19 mouse cellular contexts compared by ENCODE assay signal in the genomic region with DNA sequence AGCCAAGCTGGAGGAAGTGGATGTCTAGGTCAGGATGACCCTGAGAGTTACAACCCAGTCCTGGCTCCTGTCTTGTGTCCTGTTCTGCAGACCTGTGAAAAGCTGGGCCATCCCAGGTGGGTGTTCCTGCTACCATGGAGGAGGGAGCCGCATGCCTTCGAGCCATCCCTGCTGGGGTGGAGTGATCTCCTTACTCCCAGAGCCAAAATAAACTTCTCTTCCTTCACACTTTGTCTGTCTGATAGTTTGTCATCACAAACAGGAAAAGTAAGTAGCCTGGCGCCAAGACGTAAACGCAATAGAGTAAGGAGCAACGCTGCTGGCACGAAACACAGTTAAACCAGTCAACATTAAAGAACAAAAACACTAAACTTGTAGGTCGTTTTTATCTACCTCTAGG.
"Had no signal": no experiment of that assay in that cellular context is flagged by ENCODE, and none has a peak within 500 bp of the region (broad histone marks: within the 10 kb centered on the region; RNA-seq: fewer than 3 reads in every experiment).

No protein-coding gene starts in this region.

- DNase-seq: lung, adult 18-20 months; lung, embryonic 14.5 days; lung, postnatal 10 days; lung, postnatal 4 days; midbrain, embryonic 14.5 days; retina, postnatal 1 day; right cerebral cortex, adult 18-20 months; right cerebral cortex, postnatal 25 days; right cerebral cortex, postnatal 4 days; thymus, adult 2 months; thymus, postnatal 25 days; thymus, postnatal 4 days had no signal

- H3K4me1 ChIP-seq: stomach, embryonic 15.5 days had no signal

- H3K9me3 ChIP-seq: midbrain, embryonic 10.5 days; midbrain, embryonic 12.5 days; neural tube, embryonic 13.5 days; neural tube, embryonic 15.5 days; stomach, embryonic 15.5 days had no signal

- H3K4me3 ChIP-seq: midbrain, embryonic 10.5 days; midbrain, embryonic 12.5 days; myocyte; neural tube, embryonic 13.5 days; neural tube, embryonic 15.5 days; stomach, embryonic 15.5 days had no signal

- H3K27ac ChIP-seq: midbrain, embryonic 10.5 days; midbrain, embryonic 12.5 days; neural tube, embryonic 13.5 days; neural tube, embryonic 15.5 days; stomach, embryonic 15.5 days; stomach, postnatal 0 days had no signal

- H3K36me3 ChIP-seq: midbrain, embryonic 10.5 days; midbrain, embryonic 12.5 days; neural tube, embryonic 13.5 days; neural tube, embryonic 15.5 days; stomach, embryonic 15.5 days had no signal

- H3K27me3 ChIP-seq: neural tube, embryonic 15.5 days; stomach, embryonic 15.5 days had no signal
